Mouse (Mus musculus): Measurements from ENCODE around the gene Pgrmc2. TPM values are rescaled to one million over a fixed set of nuclear protein-coding genes. Genes with fewer than 3 reads are reported as not detected.

Pgrmc2 gene
- polyA plus RNA-seq (2012; rRNA removed) = 31.7 and 52.5 TPM in 2 replicates

GRCm38 (mm10) chr3:41082885-41083789 lies at the start of gene Pgrmc2:
Gene Pgrmc2, minus strand, starts transcription at chr3:41083046.

Other genes with a start within 250 kb of the Pgrmc2 start
- 4.1 and 6.0 TPM in 2 replicates for gene Mfsd8, start 236.2 kb downstream of the Pgrmc2 start, polyA plus RNA-seq (2012; rRNA removed)
- gene Abhd18, start 236.1 kb downstream of the Pgrmc2 start, polyA plus RNA-seq (2012; rRNA removed) = 3.2 and 6.4 TPM in 2 replicates
- gene 1700034I23Rik, start 180.5 kb downstream of the Pgrmc2 start, polyA plus RNA-seq (2012; rRNA removed) = 0.07 TPM in 1 of 2 replicates, not detected in the other
- gene Larp1b, start 133.2 kb downstream of the Pgrmc2 start, polyA plus RNA-seq (2012; rRNA removed) = 5.1 and 5.5 TPM in 2 replicates

All from central nervous system, embryonic 11.5 days (tissue).